Mouse (Mus musculus) lung, postnatal 36 days (tissue): ENCODE data around the gene Dennd2a.

Source experiments
- DNase-seq: peaks from one replicate; pipeline ENCODE4 v3.0.0; 2022; ENCODE audit warnings: mixed read lengths

Gene Dennd2a

GRCm38 (mm10) chr6:39415762-39416161 lies 141.9 kb downstream of the Dennd2a start:
- peak; percentile 86 for DNase-seq

GRCm38 (mm10) chr6:39414106-39414505 lies 143.6 kb downstream of the Dennd2a start:
- no peak for DNase-seq
